Mouse (Mus musculus) natural killer cell, adult 2 months (primary cell): ENCODE results near the gene Gpr179.
A peak's percentile ranks its signal among the peaks of the same experiment; 100 is the strongest.
"Not testable (repeated sequence)": the region's sequence is repeated elsewhere in the genome, so short reads cannot be mapped to it uniquely, and the experiment has no call there.

ENCODE experiments used
- DNase-seq, 2 experiments: peaks; one replicate each; pipeline ENCODE4 v3.0.0; 2022; ENCODE audit warnings: low spot score in 2 of 2

The Gpr179 gene

GRCm38 (mm10) chr11:97355247-97355646 is 3.4 kb upstream of the Gpr179 start:
- no peak for DNase-seq

GRCm38 (mm10) chr11:97354646-97355045 is 2.8 kb upstream of the Gpr179 start:
- no peak for DNase-seq

DNA sequence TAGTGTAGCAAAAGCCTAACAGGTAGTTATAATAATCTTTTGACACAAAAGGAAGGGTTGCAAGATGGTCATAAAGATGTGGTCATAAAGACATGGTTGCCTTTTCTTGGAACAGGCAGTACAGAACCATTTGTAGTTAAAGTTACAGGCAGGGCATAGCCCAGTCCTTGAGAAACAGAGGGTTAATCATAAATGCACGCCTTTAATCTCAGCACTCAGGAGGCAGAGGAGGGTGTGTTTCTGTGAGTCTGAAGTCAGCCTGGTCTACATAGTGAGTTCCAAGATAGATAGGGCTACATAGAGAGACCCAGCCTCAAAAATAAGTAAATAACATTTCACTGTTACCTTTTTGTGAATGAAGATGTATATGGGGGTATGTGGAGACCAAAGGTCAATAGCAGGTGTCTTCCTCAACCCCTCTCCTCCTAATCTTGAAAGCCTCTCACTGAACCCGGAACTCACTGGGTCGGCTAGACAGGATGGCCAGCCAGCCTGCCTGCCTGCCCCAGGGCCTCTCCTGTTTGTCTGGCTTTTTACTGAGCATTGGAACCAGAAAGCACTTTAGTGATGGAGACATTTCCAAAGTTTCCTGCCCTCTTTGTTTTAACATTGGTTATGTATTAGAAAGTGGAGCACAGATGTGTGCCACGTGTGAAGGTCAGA is 1.2 kb upstream of the Gpr179 start:
- no peak for DNase-seq

GRCm38 (mm10) chr11:97350035-97350434 is 1.8 kb downstream of the Gpr179 start:
- DNase-seq: no peak

DNA sequence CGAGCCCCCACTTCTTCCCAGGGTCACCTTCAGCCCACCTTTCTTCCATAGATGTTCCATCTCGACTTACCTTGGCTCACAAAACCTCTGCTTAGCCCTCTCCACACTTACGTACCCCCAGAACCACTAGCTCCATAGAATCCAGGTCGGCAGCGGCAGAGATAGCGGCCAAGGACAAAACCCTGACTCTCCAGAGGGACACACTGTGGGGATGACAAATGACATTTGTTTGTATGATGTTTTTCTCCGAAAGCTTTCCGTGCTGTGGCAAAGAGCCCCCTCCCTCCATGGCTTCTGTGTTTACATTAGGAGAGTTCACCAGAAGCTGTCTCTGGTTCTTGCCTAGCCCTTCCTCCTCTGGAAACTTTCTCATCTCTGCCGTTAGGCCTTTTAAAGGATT is 4.6 kb downstream of the Gpr179 start:
- no peak for DNase-seq

DNA sequence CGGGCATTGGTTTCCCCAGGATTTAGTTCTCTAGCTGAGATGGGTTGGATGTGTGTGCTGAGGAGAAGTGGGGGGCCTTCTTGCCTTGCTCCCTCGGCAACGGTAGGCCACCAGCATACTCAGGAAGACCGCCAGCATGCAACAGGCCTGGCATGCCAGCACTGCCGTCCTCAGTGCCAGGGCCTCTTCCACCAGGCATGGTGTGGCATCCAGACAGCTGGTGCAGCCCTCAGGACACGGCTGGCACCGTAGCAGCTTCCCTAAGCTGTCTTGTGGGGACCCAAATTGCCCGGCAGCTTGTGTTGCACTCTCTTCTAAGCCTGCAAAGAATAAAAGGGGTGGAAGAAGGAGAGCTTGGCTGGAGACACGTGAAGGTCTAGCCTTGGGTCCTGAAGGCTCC is 5.5 kb downstream of the Gpr179 start:
- no peak for DNase-seq

GRCm38 (mm10) chr11:97345446-97345845 is 6.4 kb downstream of the Gpr179 start:
- no peak for DNase-seq

DNA sequence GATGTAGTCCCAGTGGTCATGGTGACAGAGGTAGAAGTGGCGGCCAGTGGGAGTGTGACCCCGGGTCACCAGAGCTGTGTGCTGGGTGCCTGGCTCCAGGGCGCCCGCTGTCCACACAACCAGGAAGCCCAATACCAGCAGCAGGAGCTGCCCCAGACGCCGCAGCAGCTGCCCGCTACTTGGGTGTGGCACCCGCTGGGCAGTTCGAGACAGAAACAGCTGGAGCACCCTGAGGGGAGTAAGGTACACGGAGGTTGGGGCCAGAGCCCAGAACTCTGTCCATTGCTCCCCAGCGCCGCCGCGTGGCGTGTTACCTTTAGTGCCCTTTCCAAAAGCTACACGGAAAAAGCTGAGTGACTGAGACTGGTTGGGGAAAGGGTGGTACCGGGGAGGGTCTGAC is 8.3 kb downstream of the Gpr179 start:
- peak; percentile 31 to 39 for DNase-seq

- no peak for DNase-seq
Measured at GRCm38 (mm10) chr11:97343175-97343574, 8.7 kb downstream of the Gpr179 start.

DNA sequence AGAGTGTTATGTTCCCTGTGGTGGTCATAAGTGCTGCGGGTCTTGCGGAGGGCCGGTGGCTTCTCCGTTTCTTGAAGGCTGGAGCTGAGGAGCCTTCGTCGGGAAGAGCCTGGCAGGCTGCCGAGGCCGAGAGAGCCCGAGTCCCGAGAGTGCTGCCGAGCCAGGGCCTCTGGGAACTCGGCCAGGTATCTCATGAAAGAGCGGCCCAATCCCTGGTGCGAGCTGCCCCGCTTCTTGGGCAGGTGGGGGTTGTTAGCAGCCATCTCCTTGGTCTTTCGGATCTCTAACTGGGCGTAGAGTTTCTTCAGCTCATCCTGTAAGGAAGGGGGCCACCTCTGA is 12.9 kb downstream of the Gpr179 start:
- no peak for DNase-seq

GRCm38 (mm10) chr11:97338302-97338976 is 13.4 kb downstream of the Gpr179 start:
- no peak for DNase-seq

DNA sequence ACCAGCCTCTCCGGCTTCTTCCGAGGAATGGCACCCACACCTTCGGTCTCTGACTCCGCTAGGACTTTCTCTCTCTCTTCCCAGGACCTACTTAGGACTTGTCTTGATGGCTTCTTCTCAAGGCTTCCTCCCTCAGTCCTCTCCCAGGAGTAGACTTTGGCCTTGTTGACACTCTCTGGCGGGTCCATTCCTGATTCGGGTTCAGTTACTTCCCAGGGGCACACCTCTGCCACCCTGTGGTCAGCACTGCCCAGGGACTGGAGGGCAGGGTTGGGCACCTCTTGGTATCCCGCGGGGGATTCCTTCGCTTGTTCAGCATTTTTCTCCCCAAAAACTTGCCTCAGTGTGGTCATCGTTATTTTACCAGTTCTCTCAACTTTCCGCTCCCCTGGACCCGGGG is 14.5 kb downstream of the Gpr179 start:
- DNase-seq: no peak

DNA sequence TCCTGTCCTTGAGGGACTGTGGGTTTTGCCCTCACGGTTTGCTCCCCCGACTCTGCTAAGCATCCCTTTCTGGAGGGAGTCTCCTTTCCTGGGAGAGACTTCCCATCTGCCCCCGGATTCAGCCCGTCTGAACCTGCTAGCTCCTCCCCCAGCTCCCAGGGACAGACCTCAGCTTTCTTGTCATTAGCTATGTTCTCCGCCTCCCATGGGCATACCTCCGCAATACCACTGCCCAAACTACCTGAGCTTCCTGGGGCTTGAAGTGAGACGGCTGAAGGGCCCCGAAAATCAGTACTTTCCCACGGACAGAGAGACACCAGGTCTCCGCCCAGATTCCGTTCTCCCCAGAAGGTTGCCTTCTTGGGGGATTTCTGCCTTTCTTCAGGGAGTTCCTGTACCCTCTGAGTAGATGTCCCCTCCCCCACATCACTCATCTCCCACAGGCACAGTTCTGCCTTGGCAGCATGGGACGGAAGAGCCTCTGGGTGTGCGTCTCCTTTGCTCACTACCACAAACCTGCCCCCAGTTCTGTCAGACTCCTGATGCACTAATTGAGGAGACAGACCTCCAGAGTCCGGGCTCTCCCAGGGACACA is 15.0 kb downstream of the Gpr179 start:
- DNase-seq: no peak

GRCm38 (mm10) chr11:97336238-97336637 is 15.6 kb downstream of the Gpr179 start:
- DNase-seq: no peak

DNA sequence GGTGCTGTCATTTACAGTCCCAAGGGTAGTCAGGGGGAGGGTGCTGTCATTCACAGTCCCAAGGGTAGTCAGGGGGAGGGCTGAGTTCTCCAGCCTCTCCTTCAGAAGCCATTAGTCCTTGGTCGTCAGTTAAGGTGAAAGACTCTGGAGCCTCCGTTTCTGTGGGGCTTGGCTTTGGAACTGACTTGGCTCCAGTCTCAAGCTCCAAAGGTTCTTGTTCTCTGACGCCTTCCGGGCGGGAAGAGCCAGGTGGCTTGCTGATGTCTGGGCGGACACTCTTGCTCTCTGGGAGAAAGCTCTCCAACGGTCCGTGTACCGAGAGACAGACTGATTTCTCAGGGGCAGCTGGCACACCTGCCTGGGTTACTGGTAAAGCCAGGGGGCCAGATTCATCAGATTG is 17.5 kb downstream of the Gpr179 start:
- DNase-seq: no peak

- DNase-seq: no peak
Measured at GRCm38 (mm10) chr11:97333896-97334295, 18.0 kb downstream of the Gpr179 start.

- no peak for DNase-seq
Measured at GRCm38 (mm10) chr11:97333044-97333443, 18.8 kb downstream of the Gpr179 start.

DNA sequence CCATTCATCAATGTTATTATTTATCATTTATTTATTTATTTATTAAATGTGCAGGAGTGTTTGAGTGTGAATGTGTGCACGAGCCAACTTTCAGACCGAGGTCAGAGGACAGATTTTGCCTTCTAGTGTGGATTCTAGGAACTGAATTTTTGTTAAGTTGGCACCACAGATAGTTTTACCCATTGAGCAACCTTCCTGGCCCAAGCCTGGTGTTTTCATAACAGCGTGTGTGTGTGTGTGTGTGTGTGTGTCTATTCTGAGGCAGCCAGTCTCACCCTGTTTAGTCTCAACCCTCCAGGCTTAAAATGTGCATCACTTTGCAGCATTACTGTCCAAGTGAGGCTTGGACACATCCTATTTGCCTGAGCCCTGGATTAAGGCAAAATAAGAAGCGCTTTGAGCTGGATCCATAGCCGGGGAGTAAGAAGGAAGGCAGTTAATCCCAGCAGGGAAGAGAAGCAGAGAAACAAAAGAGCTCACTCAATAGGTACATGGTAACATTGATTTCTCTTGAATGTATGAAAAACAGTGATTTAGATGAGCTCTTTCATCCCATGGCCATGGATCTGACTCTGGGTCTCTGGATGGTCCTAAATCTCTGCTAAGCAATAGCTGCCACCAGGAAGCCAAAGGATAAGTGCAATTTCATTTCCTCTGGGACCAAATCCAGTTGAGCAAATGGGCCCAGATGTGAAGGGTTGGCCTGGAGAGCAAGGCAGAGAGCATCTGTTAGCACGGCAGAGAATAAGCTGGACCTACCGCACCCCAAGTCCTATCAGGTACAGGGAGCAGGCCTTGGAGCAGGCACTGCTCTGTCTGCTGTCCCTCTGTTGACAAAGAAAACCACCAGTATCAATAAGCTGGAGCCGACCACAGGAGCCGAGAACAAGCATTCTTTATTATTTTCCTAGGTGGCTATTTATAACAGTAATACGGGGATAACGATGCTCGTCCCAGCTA is 20.4 kb downstream of the Gpr179 start:
- DNase-seq: no peak

- no peak for DNase-seq
Measured at GRCm38 (mm10) chr11:97330315-97330714, 21.6 kb downstream of the Gpr179 start.

DNA sequence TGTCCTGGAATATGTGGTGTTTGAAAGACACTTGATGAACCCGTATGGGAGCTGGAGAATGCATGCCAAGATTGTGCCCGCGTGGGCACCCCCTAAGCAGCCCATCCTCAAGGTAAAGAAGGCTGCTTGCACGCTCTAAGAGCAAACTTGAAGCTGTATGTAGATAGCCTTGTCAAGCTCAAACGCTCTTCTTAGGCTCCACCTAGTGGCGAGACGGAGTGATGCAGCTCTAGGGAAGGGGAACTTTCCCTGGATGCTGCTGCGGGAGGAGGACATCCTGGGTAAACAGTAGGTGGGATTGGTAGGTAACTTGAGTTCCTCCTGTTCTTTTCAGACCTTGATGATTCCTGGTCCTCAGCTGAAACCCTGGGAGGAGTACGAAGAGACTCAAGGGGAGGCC is 23.7 kb downstream of the Gpr179 start:
- peak in 1 of 2 experiments; percentile 39 for DNase-seq

- DNase-seq: no peak
Measured at GRCm38 (mm10) chr11:97325224-97325623, 26.7 kb downstream of the Gpr179 start.

GRCm38 (mm10) chr11:97321894-97322600 is 29.8 kb downstream of the Gpr179 start:
- DNase-seq: not testable (repeated sequence)
